Mouse (Mus musculus): ENCODE data around the gene Olfr1215. TPM values are rescaled to one million over a fixed set of nuclear protein-coding genes. Genes with fewer than 3 reads are reported as not detected.

Olfr1215 gene
- not detected in 2 replicates for polyA plus RNA-seq (2012; rRNA removed)

GRCm38 (mm10) chr2:89006873-89007272 lies at the start of gene Olfr1215:
Gene Olfr1215 (minus strand): TSS chr2:89006973.

GRCm38 (mm10) chr2:89031965-89032364 lies 25.2 kb upstream of the Olfr1215 start, which contains the start of gene Olfr1217:
Gene Olfr1217 (minus strand): TSS chr2:89032065.

GRCm38 (mm10) chr2:89018240-89018639 lies 11.5 kb upstream of the Olfr1215 start, which contains the start of gene Olfr1216:
Gene Olfr1216 (minus strand): TSS chr2:89018340.

GRCm38 (mm10) chr2:88992553-88992952 lies 14.2 kb downstream of the Olfr1215 start, which contains the start of gene Olfr1214:
Gene Olfr1214 (minus strand): TSS chr2:88992653.

GRCm38 (mm10) chr2:88980181-88980580 lies 26.6 kb downstream of the Olfr1215 start, which contains the start of gene Gm13762:
Gene Gm13762 (minus strand): TSS chr2:88980281.

DNA sequence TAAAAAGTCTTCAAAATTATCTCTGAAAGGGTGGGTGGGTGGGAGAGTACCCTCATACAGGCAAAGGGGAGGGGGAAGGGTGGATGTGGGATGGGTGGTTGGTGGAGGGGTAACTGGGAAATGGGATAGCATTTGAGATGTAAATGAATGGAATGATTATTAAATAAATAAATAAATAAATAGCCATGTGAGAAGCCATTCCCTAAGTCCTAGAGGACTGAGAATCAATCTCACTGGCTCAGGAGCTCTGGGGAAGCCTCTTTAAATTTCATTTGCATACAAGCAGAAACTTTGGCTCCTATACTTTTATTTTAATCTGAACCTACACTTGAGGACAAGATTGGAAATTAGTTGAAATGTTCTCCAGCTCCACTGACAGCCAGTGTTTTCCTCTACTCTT lies 53.1 kb downstream of the Olfr1215 start, which contains the start of gene Olfr1212:
Gene Olfr1212, plus strand, starts transcription at position 301 of the 400 bp plus-strand sequence.

Other genes with a start within 250 kb of the Olfr1215 start
- not detected in 2 replicates for gene Olfr1199, start 246.5 kb downstream of the Olfr1215 start, polyA plus RNA-seq (2012; rRNA removed)
- not detected in 2 replicates for gene Olfr1200, start 236.5 kb downstream of the Olfr1215 start, polyA plus RNA-seq (2012; rRNA removed)
- gene Olfr1201, start 213.9 kb downstream of the Olfr1215 start, polyA plus RNA-seq (2012; rRNA removed): not detected in 2 replicates
- gene Olfr1202, start 192.5 kb downstream of the Olfr1215 start, polyA plus RNA-seq (2012; rRNA removed): not detected in 2 replicates
- not detected in 2 replicates for gene Olfr1205, start 177.2 kb downstream of the Olfr1215 start, polyA plus RNA-seq (2012; rRNA removed)
- gene Olfr1204, start 157.7 kb downstream of the Olfr1215 start, polyA plus RNA-seq (2012; rRNA removed): not detected in 2 replicates
- gene Olfr1206, start 143.7 kb downstream of the Olfr1215 start, polyA plus RNA-seq (2012; rRNA removed): not detected in 2 replicates
- not detected in 2 replicates for gene Olfr1208, start 104.7 kb downstream of the Olfr1215 start, polyA plus RNA-seq (2012; rRNA removed)
- not detected in 2 replicates for gene Olfr1209, start 91.8 kb downstream of the Olfr1215 start, polyA plus RNA-seq (2012; rRNA removed)
- not detected in 2 replicates for gene Olfr1211, start 68.9 kb downstream of the Olfr1215 start, polyA plus RNA-seq (2012; rRNA removed)
- not detected in 2 replicates for gene Olfr1212, start 53.0 kb downstream of the Olfr1215 start, polyA plus RNA-seq (2012; rRNA removed)
- not detected in 2 replicates for gene Gm13762, start 26.7 kb downstream of the Olfr1215 start, polyA plus RNA-seq (2012; rRNA removed)
- gene Olfr1214, start 14.3 kb downstream of the Olfr1215 start, polyA plus RNA-seq (2012; rRNA removed): not detected in 2 replicates
- gene Olfr1216, start 11.4 kb upstream of the Olfr1215 start, polyA plus RNA-seq (2012; rRNA removed): not detected in 2 replicates
- gene Olfr1217, start 25.1 kb upstream of the Olfr1215 start, polyA plus RNA-seq (2012; rRNA removed): not detected in 2 replicates
- not detected in 2 replicates for gene Olfr1218, start 54.2 kb upstream of the Olfr1215 start, polyA plus RNA-seq (2012; rRNA removed)
- gene Olfr1219, start 76.5 kb upstream of the Olfr1215 start, polyA plus RNA-seq (2012; rRNA removed): not detected in 2 replicates
- gene Olfr1220, start 99.9 kb upstream of the Olfr1215 start, polyA plus RNA-seq (2012; rRNA removed): not detected in 2 replicates
- not detected in 2 replicates for gene Olfr1221, start 110.3 kb upstream of the Olfr1215 start, polyA plus RNA-seq (2012; rRNA removed)
- not detected in 2 replicates for gene Olfr1222, start 126.1 kb upstream of the Olfr1215 start, polyA plus RNA-seq (2012; rRNA removed)
- not detected in 2 replicates for gene Olfr1223, start 144.6 kb upstream of the Olfr1215 start, polyA plus RNA-seq (2012; rRNA removed)
- not detected in 2 replicates for gene Olfr1224-ps1, start 157.1 kb upstream of the Olfr1215 start, polyA plus RNA-seq (2012; rRNA removed)
- gene Olfr1225, start 167.7 kb upstream of the Olfr1215 start, polyA plus RNA-seq (2012; rRNA removed): not detected in 2 replicates
- not detected in 2 replicates for gene Olfr1226, start 193.1 kb upstream of the Olfr1215 start, polyA plus RNA-seq (2012; rRNA removed)
- not detected in 2 replicates for gene Olfr1228, start 247.1 kb upstream of the Olfr1215 start, polyA plus RNA-seq (2012; rRNA removed)